ENCODE assay signal across 19 mouse cellular contexts in genomic region chr8:26349854-26350253, GRCm38 (mm10).
"Had no signal": no experiment of that assay in that cellular context is flagged by ENCODE, and none has a peak within 500 bp of the region (broad histone marks: within the 10 kb centered on the region; RNA-seq: fewer than 3 reads in every experiment).

No protein-coding gene starts in this region.

- H3K27ac ChIP-seq: midbrain, embryonic 10.5 days; midbrain, embryonic 12.5 days; neural tube, embryonic 13.5 days; neural tube, embryonic 15.5 days had no signal

- DNase-seq: lung, adult 18-20 months; lung, embryonic 14.5 days; lung, postnatal 10 days; lung, postnatal 4 days; midbrain, embryonic 14.5 days; retina, postnatal 1 day; right cerebral cortex, adult 18-20 months; right cerebral cortex, postnatal 25 days; right cerebral cortex, postnatal 4 days; spleen, adult 18-20 months; thymus, adult 18-20 months; thymus, postnatal 14 days; thymus, postnatal 36 days had no signal

- H3K9ac ChIP-seq: lung, embryonic 14.5 days; midbrain, embryonic 12.5 days; neural tube, embryonic 13.5 days; neural tube, embryonic 15.5 days had no signal

- H3K4me2 ChIP-seq: lung, embryonic 14.5 days; midbrain, embryonic 12.5 days; neural tube, embryonic 13.5 days; neural tube, embryonic 15.5 days had no signal

- H3K27me3 ChIP-seq: midbrain, embryonic 12.5 days had no signal

- H3K9me3 ChIP-seq: midbrain, embryonic 10.5 days; midbrain, embryonic 12.5 days; neural tube, embryonic 13.5 days; neural tube, embryonic 15.5 days had no signal

- H3K36me3 ChIP-seq: midbrain, embryonic 10.5 days; midbrain, embryonic 12.5 days; neural tube, embryonic 13.5 days; neural tube, embryonic 15.5 days had no signal

- H3K4me3 ChIP-seq: midbrain, embryonic 10.5 days; midbrain, embryonic 12.5 days; myocyte; neural tube, embryonic 13.5 days; neural tube, embryonic 15.5 days had no signal

- ATAC-seq: midbrain, embryonic 16.5 days had no signal
